Mouse (Mus musculus) heart, embryonic 16.5 days (tissue): ENCODE results near the gene Hoxa4. TPM values are rescaled to one million over a fixed set of nuclear protein-coding genes. Genes with fewer than 3 reads are reported as not detected.

ENCODE experiments used
- ATAC-seq: fragments of 200-750 bp; cut with Nextera tagmentation; replicated peaks from 2 replicates; pipeline ENCODE4 v1.8.0; 2017; ENCODE audit warnings: moderate number of reproducible peaks; ENCODE audit not compliant: insufficient read depth, low FRiP score; ENCODE audit errors: extremely low read depth
- H3K27ac ChIP-seq: fragments of 300-500 bp; sonication (generic); 2 replicates; pipeline ENCODE4 v1.5.1; 2014; ENCODE audit warnings: mild to moderate bottlenecking, low read length, control low read depth, moderate library complexity
- H3K27me3 ChIP-seq: fragments of 300-500 bp; sonication (generic); 2 replicates; pipeline ENCODE4 v1.6.1; 2014; ENCODE audit warnings: low read length, mixed read lengths; ENCODE audit not compliant: control insufficient read depth, insufficient read depth
- H3K36me3 ChIP-seq: fragments of 300-500 bp; sonication (generic); 2 replicates; pipeline ENCODE4 v1.6.1; 2014; ENCODE audit not compliant: control insufficient read depth, insufficient read depth
- H3K4me1 ChIP-seq: fragments of 300-500 bp; sonication (generic); 2 replicates; pipeline ENCODE4 v1.6.1; 2014; ENCODE audit warnings: low read length, mixed read lengths; ENCODE audit not compliant: control insufficient read depth, insufficient read depth
- H3K4me2 ChIP-seq: fragments of 300-500 bp; sonication (generic); 2 replicates; pipeline ENCODE4 v1.6.1; 2014; ENCODE audit warnings: low read depth, mild to moderate bottlenecking, control low read depth, low read length
- H3K4me3 ChIP-seq: fragments of 300-500 bp; sonication (generic); 2 replicates; pipeline ENCODE4 v1.5.1; 2014; ENCODE audit warnings: mild to moderate bottlenecking, control low read depth, low read length
- H3K9ac ChIP-seq: fragments of 300-500 bp; sonication (generic); 2 replicates; pipeline ENCODE4 v1.6.1; 2014; ENCODE audit warnings: low read length, control low read depth
- H3K9me3 ChIP-seq: fragments of 300-500 bp; sonication (generic); replicated peaks from 2 replicates; pipeline ENCODE4 v1.6.1; 2016; ENCODE audit warnings: low read length; ENCODE audit not compliant: control insufficient read depth
- WGBS: fragments of 180-500 bp; shearing (Covaris S2); extraction: QIAGEN DNeasy Blood & Tissue Kit; methylation state at CpG from one replicate; pipeline ENCODE4 v1.1.7; 2014; 5-methylcytosine and 5-hydroxymethylcytosine counted together
- microRNA counts: library from miRNA; unstranded; fragments of <30 nt; microRNA quantifications from one replicate; lab custom pipeline; 2016
- microRNA-seq: library from miRNA; unstranded; fragments of <30 nt; microRNA quantifications from one replicate; pipeline ENCODE4, GENCODE M21; 2017
- polyA plus RNA-seq: library from polyadenylated mRNA; unstranded; fragments of >200 nt; fragmentation: Nextera tagmentation; extraction: Ambion mirVana; gene quantifications from 2 replicates; pipeline ENCODE4 v1.2.1, GENCODE M21; 2015

Gene Hoxa4
- polyA plus RNA-seq, 1 experiment from 2014 or later = not detected

GRCm38 (mm10) chr6:52153270-52153669 is 38.3 kb downstream of the Hoxa4 start:
- no peaks in the 10 kb centered on the region for H3K36me3 ChIP-seq
- ATAC-seq = no peak
- H3K27me3 ChIP-seq = peaks cover 88% of the 10 kb centered on the region
- no peak overlapping the region for H3K4me3 ChIP-seq
- H3K9ac ChIP-seq = no peak overlapping the region
- WGBS = 14% methylated on average over 6 of the region's 6 CpGs
- no peak overlapping the region for H3K27ac ChIP-seq
- H3K4me2 ChIP-seq = no peak overlapping the region
- H3K4me1 ChIP-seq = peaks cover 2% of the 10 kb centered on the region; the same call in 1 of the 2 replicates
- peaks cover 5% of the 10 kb centered on the region; the same call in 1 of the 2 replicates for H3K9me3 ChIP-seq

- Histone ChIP-seq H3K4me1 (no peaks in the 10 kb centered on the region), H3K27me3 (peaks cover 85% of the 10 kb centered on the region), H3K9ac (no peak overlapping the region), H3K27ac (no peak overlapping the region), H3K4me2 (no peak overlapping the region), H3K9me3 (peaks cover 5% of the 10 kb centered on the region; the same call in 1 of the 2 replicates), H3K4me3 (no peak overlapping the region), H3K36me3 (no peaks in the 10 kb centered on the region)
- 22% methylated on average over 16 of the region's 16 CpGs for WGBS
- no peak for ATAC-seq
Observed at GRCm38 (mm10) chr6:52152226-52153193, 39.0 kb downstream of the Hoxa4 start.

- Histone ChIP-seq H3K4me3 (no peak overlapping the region), H3K27me3 (peaks cover 81% of the 10 kb centered on the region), H3K4me2 (no peak overlapping the region), H3K9me3 (peaks cover 5% of the 10 kb centered on the region; the same call in 1 of the 2 replicates), H3K9ac (no peak overlapping the region), H3K4me1 (no peaks in the 10 kb centered on the region), H3K36me3 (no peaks in the 10 kb centered on the region), H3K27ac (no peak overlapping the region)
- 24% methylated on average over 4 of the region's 4 CpGs for WGBS
- ATAC-seq = no peak
Observed at GRCm38 (mm10) chr6:52151571-52151970, 40.0 kb downstream of the Hoxa4 start.

GRCm38 (mm10) chr6:52150401-52150966 is 41.1 kb downstream of the Hoxa4 start:
- Histone ChIP-seq H3K9ac (no peak overlapping the region), H3K27ac (no peak overlapping the region), H3K4me3 (no peak overlapping the region), H3K27me3 (peaks cover 75% of the 10 kb centered on the region), H3K4me1 (no peaks in the 10 kb centered on the region), H3K4me2 (no peak overlapping the region), H3K9me3 (peaks cover 5% of the 10 kb centered on the region; the same call in 1 of the 2 replicates), H3K36me3 (no peaks in the 10 kb centered on the region)
- no peak for ATAC-seq
- WGBS = 11% methylated on average over 16 of the region's 16 CpGs

MicroRNAs encoded within 50 kb of the gene (microRNA counts, 519-probe panel; counts per million panel counts)
- microRNA mmu-miR-196b (lab: Ali Mortazavi, UCI) = 1,446 counts per million, percentile 9 among the panel's probes with 10 or more counts

Small RNAs within 50 kb of the gene (microRNA-seq; reads per million reads assigned to microRNA genes)
- 212 reads per million, percentile 62 among the genes with 10 or more reads in this experiment for gene Mir196b

Other genes with a start within 250 kb of the Hoxa4 start
- 15.9 and 17.0 TPM in 2 replicates for gene Skap2, start 179.2 kb downstream of the Hoxa4 start, polyA plus RNA-seq
- gene Hoxa1, start 33.4 kb downstream of the Hoxa4 start, polyA plus RNA-seq = 0.44 and 0.68 TPM in 2 replicates
- 1.5 and 2.0 TPM in 2 replicates for gene Hoxa2, start 26.9 kb downstream of the Hoxa4 start, polyA plus RNA-seq
- 0.13 and 0.32 TPM in 2 replicates for gene 5730596B20Rik, start 14.3 kb downstream of the Hoxa4 start, polyA plus RNA-seq
- gene Hoxa5, start 12.8 kb upstream of the Hoxa4 start, polyA plus RNA-seq = 1.3 and 3.3 TPM in 2 replicates
- gene Hoxa6, start 17.0 kb upstream of the Hoxa4 start, polyA plus RNA-seq = not detected in 2 replicates
- gene Hoxa3, start 21.6 kb upstream of the Hoxa4 start, polyA plus RNA-seq = 0.89 and 1.3 TPM in 2 replicates
- gene Gm28308, start 21.6 kb upstream of the Hoxa4 start, polyA plus RNA-seq = not detected in 2 replicates
- gene Hoxa7, start 30.1 kb upstream of the Hoxa4 start, polyA plus RNA-seq = 0.35 and 0.38 TPM in 2 replicates
- gene Hoxa9, start 39.3 kb upstream of the Hoxa4 start, polyA plus RNA-seq = 0.17 TPM in 1 of 2 replicates, not detected in the other
- not detected in 2 replicates for gene Hoxa10, start 49.1 kb upstream of the Hoxa4 start, polyA plus RNA-seq
- gene Hoxa11, start 54.1 kb upstream of the Hoxa4 start, polyA plus RNA-seq = not detected in 2 replicates
- gene Hoxa13, start 69.1 kb upstream of the Hoxa4 start, polyA plus RNA-seq = not detected in 2 replicates
- gene Evx1, start 121.7 kb upstream of the Hoxa4 start, polyA plus RNA-seq = 0.06 TPM in 1 of 2 replicates, not detected in the other